Mouse (Mus musculus) embryonic facial prominence, embryonic 13.5 days (tissue): ENCODE results near the gene Smr3a. TPM values are rescaled to one million over a fixed set of nuclear protein-coding genes. Genes with fewer than 3 reads are reported as not detected.

Source experiments
- ATAC-seq: fragments of 200-750 bp; cut with Nextera tagmentation; 2 replicates; pipeline ENCODE4 v1.8.0; 2017; ENCODE audit warnings: low read depth; ENCODE audit not compliant: insufficient number of reproducible peaks, insufficient read depth, low FRiP score, low TSS enrichment
- H3K27ac ChIP-seq: fragments of 300-500 bp; sonication (generic); 2 replicates; pipeline ENCODE4 v1.5.1; 2015; ENCODE audit warnings: moderate library complexity, mild to moderate bottlenecking, inconsistent platforms
- H3K27me3 ChIP-seq: fragments of 300-500 bp; sonication (generic); 2 replicates; pipeline ENCODE4 v1.6.1; 2015; ENCODE audit warnings: mild to moderate bottlenecking, inconsistent platforms
- H3K36me3 ChIP-seq: fragments of 300-500 bp; sonication (generic); 2 replicates; pipeline ENCODE4 v1.6.1; 2015; ENCODE audit warnings: mild to moderate bottlenecking, inconsistent platforms
- H3K4me1 ChIP-seq: fragments of 300-500 bp; sonication (generic); 2 replicates; pipeline ENCODE4 v1.6.1; 2015; ENCODE audit warnings: inconsistent platforms
- H3K4me2 ChIP-seq: fragments of 300-500 bp; sonication (generic); 2 replicates; pipeline ENCODE4 v1.6.1; 2015; ENCODE audit warnings: moderate library complexity, mild to moderate bottlenecking, inconsistent platforms
- H3K4me3 ChIP-seq: fragments of 300-500 bp; sonication (generic); 2 replicates; pipeline ENCODE4 v1.5.1; 2015; ENCODE audit warnings: mild to moderate bottlenecking, inconsistent platforms
- H3K9ac ChIP-seq: fragments of 300-500 bp; sonication (generic); 2 replicates; pipeline ENCODE4 v1.6.1; 2015; ENCODE audit warnings: mild to moderate bottlenecking, inconsistent platforms
- H3K9me3 ChIP-seq: fragments of 300-500 bp; sonication (generic); 2 replicates; pipeline ENCODE4 v1.6.1; 2016; ENCODE audit warnings: inconsistent platforms
- WGBS: fragments of 180-500 bp; shearing (Covaris S2); methylation state at CpG from one replicate; pipeline ENCODE4 v1.1.7; 2015; ENCODE audit warnings: mixed read lengths; 5-methylcytosine and 5-hydroxymethylcytosine counted together
- polyA plus RNA-seq: library from polyadenylated mRNA; unstranded; fragments of >200 nt; fragmentation: Nextera tagmentation; extraction: Ambion mirVana; gene quantifications from 2 replicates; pipeline ENCODE4 v1.2.1, GENCODE M21; 2015

Gene Smr3a
- polyA plus RNA-seq = not detected in 2 replicates

DNA sequence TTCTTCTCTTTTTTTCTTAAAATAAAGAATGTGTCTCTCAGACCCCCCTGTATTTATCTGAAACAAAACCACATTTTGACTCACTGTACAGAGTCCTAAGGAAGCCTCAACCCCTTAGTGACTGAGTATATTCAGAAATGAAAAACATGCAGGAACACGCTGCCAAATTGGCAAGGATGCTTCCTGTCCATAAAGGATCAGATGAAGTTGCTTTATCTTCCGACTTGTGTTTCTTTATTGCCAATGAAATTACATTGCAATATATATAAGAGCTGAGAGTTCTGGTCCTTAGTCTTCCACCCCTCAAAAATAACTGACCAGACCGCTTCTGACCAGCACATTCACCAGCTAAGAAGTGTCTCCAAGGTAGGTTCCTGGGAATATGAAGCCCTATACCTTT lies at the start of gene Smr3a:
Gene Smr3a, plus strand, starts transcription at position 301 of the 400 bp plus-strand sequence.
- Histone ChIP-seq H3K4me3 (no peak within 1 kb of the TSS), H3K9me3 (no peaks in the 10 kb centered on the region), H3K4me1 (no peaks in the 10 kb centered on the region), H3K36me3 (no peaks in the 10 kb centered on the region), H3K27ac (no peak within 1 kb of the TSS), H3K4me2 (no peak within 1 kb of the TSS), H3K9ac (no peak within 1 kb of the TSS), H3K27me3 (no peaks in the 10 kb centered on the region)
- no peak for ATAC-seq
- 80% methylated on average over 3 of the region's 3 CpGs for WGBS

DNA sequence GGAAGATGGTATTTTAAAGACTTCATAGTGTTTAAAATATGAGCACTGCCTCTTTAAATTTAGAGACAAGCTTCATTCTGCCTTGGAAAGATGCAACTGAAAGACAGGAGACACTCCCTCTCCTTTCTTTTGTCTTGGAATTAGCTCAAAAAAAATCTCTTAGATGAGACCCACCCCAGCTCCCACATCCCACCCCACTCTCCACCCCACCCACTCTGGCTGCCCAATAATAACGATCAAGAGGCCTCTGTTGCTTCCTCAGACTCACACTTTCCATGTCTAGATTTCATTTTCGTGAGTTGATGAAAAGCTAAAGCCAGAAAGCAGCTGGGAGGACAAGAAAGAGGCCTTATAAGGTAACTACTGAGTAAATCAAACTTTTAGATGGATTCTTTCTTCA lies 33.1 kb upstream of the Smr3a start, which contains the start of the genes 2310003L06Rik and Gm28434:
Gene 2310003L06Rik, plus strand, starts transcription at position 259 of the 400 bp plus-strand sequence.
Gene Gm28434, plus strand, starts transcription at position 317 of the 400 bp plus-strand sequence.
- Histone ChIP-seq H3K4me2 (no peak within 1 kb of the TSS), H3K9me3 (no peaks in the 10 kb centered on the region), H3K27ac (no peak within 1 kb of the TSS), H3K36me3 (no peaks in the 10 kb centered on the region), H3K9ac (no peak within 1 kb of the TSS), H3K27me3 (no peaks in the 10 kb centered on the region), H3K4me3 (no peak within 1 kb of the TSS), H3K4me1 (no peaks in the 10 kb centered on the region)
- no peak for ATAC-seq
- WGBS = 56% methylated on average over 2 of the region's 2 CpGs

DNA sequence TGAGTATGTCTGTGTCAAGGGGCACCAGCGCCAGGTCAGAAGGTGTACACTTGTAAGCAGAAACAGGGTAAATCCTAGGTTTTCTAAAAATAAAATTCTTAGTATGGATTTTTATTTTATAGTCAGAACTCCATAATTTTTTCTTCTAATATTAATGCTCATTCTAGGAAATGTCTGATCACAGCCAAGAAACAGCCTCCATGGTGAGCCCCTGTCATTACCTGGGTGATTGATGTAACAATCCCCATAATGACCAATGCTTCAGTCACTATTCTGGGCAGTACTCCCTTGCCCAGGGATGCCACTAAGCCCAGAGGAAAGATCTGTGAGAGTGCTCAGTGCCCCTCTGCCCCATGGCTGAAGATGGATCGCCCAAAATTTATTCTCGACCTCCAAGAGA lies 23.2 kb upstream of the Smr3a start, which contains the start of gene Cabs1:
Gene Cabs1, plus strand, starts transcription at position 301 of the 400 bp plus-strand sequence.
- no peaks in the 10 kb centered on the region for H3K4me1 ChIP-seq
- no peaks in the 10 kb centered on the region for H3K9me3 ChIP-seq
- no peak for ATAC-seq
- no peak within 1 kb of the TSS for H3K4me3 ChIP-seq
- no peak within 1 kb of the TSS for H3K9ac ChIP-seq
- no peaks in the 10 kb centered on the region for H3K36me3 ChIP-seq
- WGBS = 82% methylated on average over 3 of the region's 3 CpGs
- H3K27ac ChIP-seq = no peak within 1 kb of the TSS
- no peaks in the 10 kb centered on the region for H3K27me3 ChIP-seq
- H3K4me2 ChIP-seq = no peak within 1 kb of the TSS

DNA sequence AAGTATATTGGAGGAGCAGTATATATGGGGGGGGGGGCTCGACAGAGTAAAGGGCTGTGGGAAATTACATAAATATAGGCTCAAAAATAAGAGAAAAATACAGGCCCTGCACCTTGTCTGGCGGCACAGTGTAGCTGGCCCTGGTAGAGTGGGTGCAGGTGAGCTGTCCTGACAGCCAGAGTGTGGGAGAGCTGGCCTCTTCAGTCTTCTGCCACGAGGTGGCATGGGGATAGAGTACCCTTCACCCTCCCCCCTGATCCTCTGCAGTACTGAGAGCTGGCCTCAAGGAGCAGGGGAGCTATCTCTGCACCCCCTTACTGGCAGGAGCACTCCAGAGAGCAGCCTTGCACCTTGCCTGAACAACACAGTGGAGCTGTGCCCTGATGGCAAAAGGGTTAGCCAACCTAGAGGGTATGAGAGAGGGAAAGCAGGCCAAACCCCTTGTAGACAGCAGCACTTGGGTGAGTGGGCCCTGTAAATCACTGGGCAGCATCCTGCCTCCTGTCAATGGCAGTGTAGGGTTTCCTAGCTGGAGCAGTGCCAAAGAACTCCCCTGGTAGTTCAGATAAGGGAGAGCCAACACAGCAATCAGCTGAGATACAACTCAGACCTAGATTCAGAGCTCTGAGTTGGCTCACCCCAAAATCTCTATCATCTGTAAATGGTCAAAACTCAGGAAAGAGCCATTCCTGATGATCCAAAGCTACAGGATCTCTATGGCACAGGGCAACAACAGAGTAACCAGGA lies 19.7 kb upstream of the Smr3a start:
- Histone ChIP-seq H3K4me2 (no peak overlapping the region), H3K36me3 (no peaks in the 10 kb centered on the region), H3K9ac (no peak overlapping the region), H3K27ac (no peak overlapping the region), H3K27me3 (no peaks in the 10 kb centered on the region), H3K4me3 (no peak overlapping the region), H3K9me3 (no peaks in the 10 kb centered on the region), H3K4me1 (no peaks in the 10 kb centered on the region)
- 66% methylated on average over 3 of the region's 3 CpGs for WGBS
- ATAC-seq = no peak

DNA sequence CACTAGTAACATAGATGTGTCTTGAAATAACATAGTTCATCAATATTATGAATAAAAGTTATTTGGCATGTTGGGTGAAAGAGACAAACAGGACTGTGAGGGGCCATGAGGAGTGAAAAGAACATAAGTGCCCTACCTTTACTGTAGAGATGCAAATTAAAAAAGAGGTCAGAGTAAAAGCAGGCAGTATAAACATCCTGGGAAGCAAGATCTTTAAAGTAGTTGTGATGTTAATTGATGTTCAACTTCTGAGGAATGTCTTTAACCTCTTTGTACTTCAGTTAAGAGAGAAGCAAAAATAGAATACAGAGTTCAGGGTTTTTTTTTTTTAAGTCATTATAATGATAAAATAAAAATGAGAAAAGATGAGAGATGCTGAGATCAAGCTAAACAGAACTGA lies 2.9 kb downstream of the Smr3a start:
- no peak for ATAC-seq
- H3K4me2 ChIP-seq = no peak overlapping the region
- H3K4me3 ChIP-seq = no peak overlapping the region
- H3K27me3 ChIP-seq = no peaks in the 10 kb centered on the region
- no peaks in the 10 kb centered on the region for H3K4me1 ChIP-seq
- H3K9me3 ChIP-seq = no peaks in the 10 kb centered on the region
- no peak overlapping the region for H3K9ac ChIP-seq
- no peak overlapping the region for H3K27ac ChIP-seq
- no peaks in the 10 kb centered on the region for H3K36me3 ChIP-seq

Other genes starting within 250 kb of the Smr3a start
- gene Csn1s2a, start 228.0 kb upstream of the Smr3a start, polyA plus RNA-seq = not detected in 2 replicates
- gene Csn1s2b, start 194.5 kb upstream of the Smr3a start, polyA plus RNA-seq = not detected in 2 replicates
- not detected in 2 replicates for gene Prr27, start 176.9 kb upstream of the Smr3a start, polyA plus RNA-seq
- 0.51 and 2.2 TPM in 2 replicates for gene Odam, start 117.5 kb upstream of the Smr3a start, polyA plus RNA-seq
- gene Csn3, start 77.0 kb upstream of the Smr3a start, polyA plus RNA-seq = not detected in 2 replicates
- 0.17 TPM in 1 of 2 replicates, not detected in the other for gene 2310003L06Rik, start 33.1 kb upstream of the Smr3a start, polyA plus RNA-seq
- gene Gm28434, start 33.0 kb upstream of the Smr3a start, polyA plus RNA-seq = not detected in 2 replicates
- gene Cabs1, start 23.1 kb upstream of the Smr3a start, polyA plus RNA-seq = not detected in 2 replicates
- not detected in 2 replicates for gene Smr2, start 84.0 kb downstream of the Smr3a start, polyA plus RNA-seq
- not detected in 2 replicates for gene Gm11116, start 109.0 kb downstream of the Smr3a start, polyA plus RNA-seq
- gene Gm11115, start 151.6 kb downstream of the Smr3a start, polyA plus RNA-seq = not detected in 2 replicates